Mouse (Mus musculus): Measurements from ENCODE around the gene Gpd2.

Gene Gpd2

GRCm38 (mm10) chr2:57387816-57388215, 150.4 kb downstream of the Gpd2 start:
- no peak for DNase-seq (ENCODE audit: low spot score in 2 of 2)

- no peak for DNase-seq (ENCODE audit: low spot score in 2 of 2)
These were observed 157.6 kb downstream of the Gpd2 start for GRCm38 (mm10) chr2:57395071-57395470.

- no peak for DNase-seq (ENCODE audit: low spot score in 2 of 2)
These were observed 158.6 kb downstream of the Gpd2 start for GRCm38 (mm10) chr2:57396061-57396460.

GRCm38 (mm10) chr2:57397727-57398126, 160.3 kb downstream of the Gpd2 start:
- no peak for DNase-seq (ENCODE audit: low spot score in 2 of 2)

DNA sequence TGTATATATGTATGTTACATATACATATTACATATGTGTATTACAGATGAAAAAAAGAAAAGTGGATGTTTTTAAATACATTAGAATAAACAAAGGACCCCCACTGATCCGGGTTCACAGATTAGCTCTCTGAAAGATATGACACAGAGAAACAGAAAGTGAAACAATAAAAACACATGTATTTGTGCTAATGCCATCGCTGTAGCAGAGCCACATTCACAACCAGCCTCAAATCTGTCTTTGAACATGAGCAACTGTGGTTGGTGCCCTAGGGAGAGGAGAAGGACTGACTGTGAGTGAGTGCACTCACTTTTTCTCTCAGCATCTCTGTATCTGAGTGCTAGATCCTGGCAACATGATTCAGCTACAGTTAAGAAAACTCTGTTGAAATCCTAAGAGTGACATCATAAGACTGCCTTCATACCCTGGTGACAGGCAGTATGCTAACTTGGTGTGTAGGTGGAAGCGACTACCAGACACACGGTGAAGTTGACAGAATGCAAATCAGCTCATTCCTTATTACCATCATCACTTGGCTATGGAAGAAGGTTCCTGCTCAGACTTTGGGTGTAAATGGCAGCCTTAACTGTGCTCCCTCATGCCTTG, 170.1 kb downstream of the Gpd2 start:
- DNase-seq (ENCODE audit: low spot score in 2 of 2): no peak

- no peak for DNase-seq (ENCODE audit: low spot score in 2 of 2)
These were observed 171.0 kb downstream of the Gpd2 start for GRCm38 (mm10) chr2:57408413-57408812.

DNA sequence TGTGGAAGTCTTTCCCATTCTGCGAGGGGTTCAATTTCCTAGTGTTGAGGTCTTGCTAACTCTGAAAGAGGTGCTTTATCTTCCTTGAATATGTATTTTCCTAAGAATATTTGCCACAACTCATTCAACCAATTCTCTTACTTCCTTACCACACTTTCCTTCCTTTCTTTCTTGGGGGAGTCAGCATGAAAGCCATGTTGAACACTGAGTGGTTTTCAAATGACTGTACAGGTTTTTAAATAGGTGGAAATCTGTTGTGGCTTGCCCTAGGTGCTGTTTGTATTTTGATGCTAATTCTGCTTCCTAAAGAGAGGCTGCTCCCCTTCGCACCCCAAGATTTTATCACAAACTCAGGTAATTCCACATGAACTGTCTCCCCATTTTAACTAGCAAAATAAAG, 174.1 kb downstream of the Gpd2 start:
- no peak for DNase-seq (ENCODE audit: low spot score in 2 of 2)

DNA sequence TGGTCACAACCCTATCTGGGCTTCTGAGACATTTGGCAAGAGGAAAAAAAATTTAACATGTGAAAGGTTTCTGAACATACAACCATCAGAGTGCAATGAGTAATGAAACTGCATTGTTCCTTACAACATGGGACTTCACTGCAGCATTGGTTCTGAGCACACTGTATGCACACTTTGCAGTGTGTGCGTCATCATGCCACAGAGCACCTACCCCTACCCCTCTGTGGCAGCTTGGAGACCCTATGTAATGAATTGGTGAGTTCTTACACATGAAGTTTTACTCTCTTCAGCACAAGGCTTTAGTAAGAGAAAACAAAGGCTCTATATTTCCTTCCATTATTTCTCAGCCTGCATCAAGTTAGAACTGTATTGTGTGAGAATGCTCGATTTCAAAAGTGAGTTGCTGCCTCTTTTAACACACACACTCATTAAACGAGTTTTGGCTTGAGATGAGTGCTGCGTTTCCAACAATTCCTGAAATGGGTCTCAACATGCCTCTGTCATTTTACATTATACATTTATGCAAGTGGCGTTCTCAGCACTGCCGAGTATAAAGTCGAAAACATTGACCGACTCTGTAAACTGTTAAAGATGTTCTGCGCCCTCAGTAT, 177.2 kb downstream of the Gpd2 start:
- no peak for DNase-seq (ENCODE audit: low spot score in 2 of 2)

- DNase-seq (ENCODE audit: low spot score in 2 of 2): no peak
These were observed 179.3 kb downstream of the Gpd2 start for GRCm38 (mm10) chr2:57416711-57417110.

All from cerebellum, postnatal 4 days (tissue).